Mouse (Mus musculus) lung, adult 2 months (tissue): ENCODE data around the gene Usp3. TPM values are rescaled to one million over a fixed set of nuclear protein-coding genes. Genes with fewer than 3 reads are reported as not detected.

ENCODE experiments used
- DNase-seq: peaks from one replicate; pipeline ENCODE4 v3.0.0; 2022
- H3K4me1 ChIP-seq: fragments of 200-500 bp; 2 replicates; pipeline ENCODE4 v1.6.1; 2011; ENCODE audit warnings: low read length; ENCODE audit not compliant: control insufficient read depth, insufficient read depth
- H3K4me3 ChIP-seq: fragments of 200-500 bp; replicated peaks from 2 replicates; pipeline ENCODE3; 2011; ENCODE audit warnings: low read depth, mild to moderate bottlenecking, control low read depth, low read length; ENCODE audit errors: extremely low read depth
- CTCF ChIP-seq: fragments of 200-500 bp; IDR thresholded peaks from 2 replicates; pipeline ENCODE4 v1.5.1; 2011; ENCODE audit warnings: mild to moderate bottlenecking, low read length, control low read depth; ENCODE audit not compliant: insufficient read depth
- POLR2A ChIP-seq: fragments of 200-500 bp; IDR thresholded peaks from 2 replicates; pipeline ENCODE4 v1.6.1; 2011; ENCODE audit warnings: low read depth, mild to moderate bottlenecking, control low read depth, low read length, borderline replicate concordance; ENCODE audit errors: extremely low read depth
- WGBS: fragments of 180-500 bp; shearing (Covaris S2); methylation state at CpG from one replicate; pipeline ENCODE4 v1.1.7; 2018; 5-methylcytosine and 5-hydroxymethylcytosine counted together
- polyA plus RNA-seq: library from polyadenylated mRNA; depleted of rRNA; stranded (reverse); fragments of >200 nt; gene quantifications from 2 replicates; pipeline ENCODE4 v1.2.3, GENCODE M21; 2012

The Usp3 gene
- polyA plus RNA-seq, 1 experiment = 15.6 TPM

DNA sequence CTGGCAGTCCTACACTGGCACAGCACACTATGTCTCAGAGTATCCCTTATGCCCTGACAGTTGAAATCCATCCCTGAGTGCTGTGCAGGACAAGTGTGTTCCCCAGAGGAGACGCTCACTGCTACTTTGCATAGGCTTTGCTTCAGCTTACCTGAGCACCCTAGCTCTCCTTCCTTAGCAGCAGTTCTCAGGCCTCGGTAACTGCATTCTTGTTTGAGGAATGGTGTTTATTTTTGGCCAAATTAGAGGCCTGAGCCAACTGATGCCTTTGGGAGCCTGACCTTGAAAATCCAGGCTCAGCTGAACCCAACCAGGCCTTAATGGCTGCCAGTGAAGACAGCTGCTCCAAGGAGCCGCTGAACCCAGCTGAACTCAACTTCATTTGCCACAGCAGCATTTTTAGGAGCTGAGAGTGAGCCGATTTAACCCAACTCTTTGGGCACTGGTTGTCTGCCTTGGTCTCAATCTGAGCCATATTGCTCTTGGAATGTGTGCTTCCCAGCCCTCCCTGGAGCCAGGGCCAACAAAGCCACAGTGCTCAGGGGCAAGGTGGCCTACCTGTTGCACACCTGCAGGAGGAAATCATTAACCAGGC lies 79.2 kb downstream of the Usp3 start:
- no peak overlapping the region for H3K4me3 ChIP-seq
- TF ChIP-seq POLR2A (no peak), CTCF (no peak)
- WGBS = 63% methylated on average over 4 of the region's 4 CpGs
- H3K4me1 ChIP-seq = peaks cover 16% of the 10 kb centered on the region; the same call in 1 of the 2 replicates
- DNase-seq = no peak

DNA sequence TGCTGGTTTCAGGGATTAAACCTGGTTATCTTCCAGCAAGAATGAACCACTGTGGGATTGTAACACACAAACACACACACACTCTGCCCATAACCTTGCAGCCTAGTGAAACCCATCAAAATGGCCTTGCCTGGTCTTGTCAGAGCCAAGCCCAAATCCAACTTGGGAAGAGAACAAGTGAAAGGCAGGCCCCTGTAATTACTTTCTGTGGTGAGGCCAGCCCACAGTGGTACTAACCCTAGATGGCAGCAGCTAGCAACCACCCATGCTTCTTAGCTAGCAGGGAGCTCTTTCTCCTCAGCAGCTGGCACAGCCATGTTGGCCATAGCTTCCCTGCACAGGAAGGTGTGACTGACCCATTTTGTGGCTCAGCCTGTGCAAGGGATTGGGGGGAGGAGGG lies 79.8 kb downstream of the Usp3 start:
- H3K4me3 ChIP-seq = no peak overlapping the region
- peaks cover 16% of the 10 kb centered on the region; the same call in 1 of the 2 replicates for H3K4me1 ChIP-seq
- no peak for TF ChIP-seq CTCF
- TF ChIP-seq POLR2A = no peak
- no peak for DNase-seq

DNA sequence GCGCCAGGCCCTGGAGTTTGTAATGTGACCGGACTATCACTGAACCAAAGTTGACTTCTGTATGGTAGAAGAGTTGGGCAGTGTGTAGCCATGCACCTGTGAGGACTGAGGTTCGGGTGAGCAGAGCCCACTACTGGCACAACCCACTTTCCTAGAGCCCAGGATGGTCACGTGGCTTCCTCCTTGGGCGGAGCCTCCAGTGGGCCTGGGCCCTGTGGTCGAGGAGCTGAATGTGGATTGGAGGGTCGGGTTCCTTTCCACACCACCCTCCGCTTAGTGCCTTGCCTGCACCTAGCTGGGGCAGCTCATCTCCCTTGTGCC lies 80.6 kb downstream of the Usp3 start:
- H3K4me3 ChIP-seq = peak overlapping the region; percentile 84
- peak; percentile 81 for DNase-seq
- TF ChIP-seq POLR2A = peak; percentile 85; the same call in 1 of the 2 replicates
- no peak for TF ChIP-seq CTCF
- H3K4me1 ChIP-seq = peaks cover 16% of the 10 kb centered on the region; the same call in 1 of the 2 replicates
- WGBS = 0% methylated on average over 8 of the region's 8 CpGs

DNA sequence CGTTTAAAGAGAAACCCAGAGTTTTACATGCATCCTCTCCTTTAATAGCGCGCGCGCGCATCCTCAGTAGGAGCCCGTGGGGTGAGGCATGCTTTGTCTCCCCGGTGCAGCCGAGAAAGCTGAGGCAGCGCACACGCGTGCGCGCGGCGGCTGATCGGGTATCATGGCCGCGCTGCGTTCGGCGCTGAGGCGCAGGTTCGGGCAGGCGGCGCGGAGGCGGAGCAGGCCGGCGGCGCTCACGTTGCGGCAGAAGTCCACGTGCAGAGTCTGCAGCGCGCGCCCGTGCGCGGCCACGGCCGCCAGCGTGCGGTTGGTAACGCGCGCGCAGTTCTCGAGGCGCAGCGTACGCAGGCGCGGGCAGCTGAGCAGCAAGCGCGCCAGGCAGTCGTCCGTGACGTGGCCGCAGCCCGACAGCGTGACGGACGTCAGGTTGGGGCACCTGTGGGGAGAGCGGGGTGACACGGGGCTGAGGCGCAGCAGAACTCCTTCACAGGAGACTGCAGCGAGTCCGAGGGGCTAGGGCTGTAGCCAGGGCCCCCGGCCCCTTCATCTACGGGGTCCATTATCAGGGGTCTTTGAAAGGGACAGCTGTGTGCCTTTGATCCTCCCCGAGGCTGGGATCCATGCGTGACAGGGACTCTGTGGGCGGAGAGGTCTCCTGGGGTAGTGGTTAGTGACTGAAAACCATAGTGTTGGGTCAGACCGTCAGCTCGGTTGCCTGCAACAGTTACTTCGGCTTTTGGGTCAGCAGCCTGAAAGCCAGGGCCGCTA lies 81.2 kb downstream of the Usp3 start:
- H3K4me3 ChIP-seq = peak overlapping the region; percentile 84
- under 1% methylated on average over 78 of the region's 78 CpGs for WGBS
- TF ChIP-seq CTCF (no peak), POLR2A (peak; percentile 79; the same call in 1 of the 2 replicates)
- H3K4me1 ChIP-seq = peaks cover 16% of the 10 kb centered on the region; the same call in 1 of the 2 replicates
- DNase-seq = peak; percentile 86

DNA sequence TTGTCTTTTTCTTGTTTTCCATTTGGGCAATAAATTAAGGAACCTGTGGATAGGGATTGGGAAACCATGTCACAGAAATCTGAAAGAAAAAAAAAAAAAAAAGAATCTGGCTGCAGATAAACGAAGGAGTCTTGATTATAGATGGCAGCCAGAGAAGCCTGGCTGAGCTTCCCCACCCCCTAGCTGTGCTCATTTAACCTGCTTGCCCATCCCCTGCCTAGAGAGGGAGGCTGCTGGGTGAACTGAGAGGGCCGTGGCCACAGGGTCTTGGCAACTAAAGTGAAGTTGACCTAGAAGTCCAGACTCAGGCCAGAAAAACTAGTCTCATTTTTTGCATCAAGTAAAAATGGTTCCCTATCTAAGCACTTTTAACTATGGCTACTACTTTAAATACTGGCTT lies 82.0 kb downstream of the Usp3 start:
- Histone ChIP-seq H3K4me1 (peaks cover 16% of the 10 kb centered on the region; the same call in 1 of the 2 replicates), H3K4me3 (no peak overlapping the region)
- TF ChIP-seq CTCF = no peak
- 0% methylated on average over 2 of the region's 2 CpGs for WGBS
- DNase-seq = no peak

DNA sequence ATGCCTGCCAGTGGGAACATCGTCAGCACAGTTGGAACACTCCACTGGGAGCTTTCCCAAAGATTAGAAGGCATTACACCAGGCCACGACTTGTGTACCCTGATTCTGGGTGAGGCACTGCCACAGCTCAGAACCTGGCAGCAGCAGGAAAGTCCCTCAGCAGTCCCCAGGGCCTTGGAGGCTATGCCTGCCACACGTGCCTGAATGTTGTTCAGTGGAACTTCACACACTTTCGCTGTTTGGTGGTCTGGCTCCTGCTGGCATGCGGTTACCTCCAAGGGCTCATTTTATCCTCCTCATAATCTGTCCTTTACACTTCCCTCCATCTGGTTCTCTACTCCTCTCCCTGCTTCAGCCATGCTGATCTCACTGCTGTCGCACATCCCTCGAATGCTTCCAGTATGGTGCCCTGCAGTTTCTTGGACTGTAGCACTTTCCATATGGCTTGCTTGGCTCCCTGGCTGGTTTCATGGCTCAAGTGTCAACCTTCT lies 82.5 kb downstream of the Usp3 start:
- 81% methylated on average over 7 of the region's 7 CpGs for WGBS
- TF ChIP-seq CTCF (no peak), POLR2A (no peak)
- DNase-seq = no peak

DNA sequence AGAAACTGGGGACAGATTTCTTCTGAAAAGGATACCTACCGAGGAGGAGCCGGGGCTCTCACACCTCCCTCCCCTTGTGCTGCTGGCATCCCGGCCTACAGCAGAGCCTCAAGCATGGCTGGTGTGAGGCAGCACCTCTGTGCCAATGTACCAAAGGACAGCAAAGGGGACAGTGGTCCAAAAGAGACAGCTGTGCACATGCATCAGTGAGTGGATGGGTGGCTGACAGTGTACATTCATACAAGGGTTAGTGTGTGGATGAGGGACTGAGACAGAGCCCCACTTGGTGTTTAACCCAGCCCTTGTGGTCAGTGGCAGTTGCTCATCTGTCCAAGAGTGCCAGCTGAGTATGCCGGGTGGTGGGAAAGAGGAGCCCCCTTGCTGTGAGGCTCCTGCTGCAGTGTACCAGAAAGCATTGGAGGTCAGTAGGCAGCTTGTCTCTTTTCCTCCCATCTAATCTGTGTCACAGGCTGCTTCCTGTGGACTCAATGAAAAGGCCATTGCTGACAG lies 84.0 kb downstream of the Usp3 start:
- Histone ChIP-seq H3K4me1 (peaks cover 15% of the 10 kb centered on the region; the same call in 1 of the 2 replicates), H3K4me3 (no peak overlapping the region)
- DNase-seq = no peak
- 82% methylated on average over 4 of the region's 4 CpGs for WGBS
- no peak for TF ChIP-seq CTCF
- TF ChIP-seq POLR2A = no peak

More for the DNA sequence above, 82.5 kb downstream of the Usp3 start:
- no peak overlapping the region for H3K4me3 ChIP-seq
- peaks cover 19% of the 10 kb centered on the region; the same call in 1 of the 2 replicates for H3K4me1 ChIP-seq

DNA sequence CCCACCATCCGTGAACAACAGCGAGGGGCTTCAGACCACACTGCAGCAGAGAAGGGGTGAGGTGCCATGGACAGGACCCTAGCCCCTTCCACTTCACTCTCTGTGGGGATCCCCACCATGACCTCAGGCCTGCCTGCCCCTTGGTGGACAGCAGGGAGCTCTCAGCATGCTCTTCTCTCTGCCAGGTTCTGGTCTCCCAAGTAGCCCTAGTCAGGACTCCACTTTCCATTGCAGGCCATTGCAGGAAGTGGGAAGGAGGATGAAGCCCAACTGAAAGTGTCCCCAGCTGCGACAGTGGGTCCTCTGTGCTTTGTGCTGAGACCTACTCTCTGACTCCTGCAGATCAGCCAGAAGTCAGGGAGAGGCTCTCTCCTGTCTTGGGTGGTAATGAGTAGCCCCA lies 85.3 kb downstream of the Usp3 start:
- TF ChIP-seq POLR2A (no peak), CTCF (no peak)
- WGBS = 81% methylated on average over 3 of the region's 3 CpGs
- DNase-seq = no peak
- Histone ChIP-seq H3K4me3 (no peak overlapping the region), H3K4me1 (peaks cover 8% of the 10 kb centered on the region; the same call in 1 of the 2 replicates)

DNA sequence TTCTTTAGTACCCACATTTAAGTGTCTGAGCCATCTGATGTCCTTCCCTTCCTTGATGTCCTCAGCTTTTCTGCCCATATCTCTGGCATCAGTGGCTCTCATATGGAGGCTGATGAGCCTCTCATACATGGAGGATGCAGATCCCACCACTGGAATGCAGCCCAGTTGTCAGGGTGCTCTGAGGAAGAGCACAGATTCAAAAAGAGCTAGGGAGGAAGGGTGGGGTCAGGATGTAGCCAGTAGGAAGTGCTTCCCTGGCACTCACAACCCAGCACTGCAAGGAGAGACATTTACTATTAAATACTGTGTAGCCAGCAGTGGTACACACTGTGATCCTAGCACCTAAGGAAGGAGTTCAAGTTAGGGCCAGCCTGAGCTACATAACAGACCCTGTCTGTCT lies 86.5 kb downstream of the Usp3 start:
- Histone ChIP-seq H3K4me1 (peaks cover 5% of the 10 kb centered on the region; the same call in 1 of the 2 replicates), H3K4me3 (no peak overlapping the region)
- no peak for TF ChIP-seq CTCF
- no peak for DNase-seq

DNA sequence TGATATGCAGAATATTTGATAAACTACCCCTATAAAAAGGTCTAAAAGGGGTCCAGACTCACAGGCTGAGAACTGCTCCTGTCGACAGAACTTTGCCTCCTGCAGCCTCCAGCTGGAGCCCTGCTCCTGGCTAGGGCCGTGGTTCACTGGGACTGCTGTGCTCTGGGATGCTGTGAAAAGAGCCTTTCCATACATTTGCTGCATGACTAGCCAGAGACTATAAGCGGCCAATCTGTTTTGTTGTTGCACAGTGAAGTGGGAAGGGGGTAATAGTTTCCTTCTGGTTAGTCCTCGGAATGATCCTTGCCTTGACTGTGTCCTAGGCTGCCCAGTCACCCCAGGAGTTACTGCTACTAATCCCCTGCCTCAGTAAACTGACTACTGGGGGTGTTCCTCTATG lies 86.9 kb downstream of the Usp3 start:
- Histone ChIP-seq H3K4me3 (no peak overlapping the region), H3K4me1 (peaks cover 5% of the 10 kb centered on the region; the same call in 1 of the 2 replicates)
- WGBS = 80% methylated on average over 4 of the region's 4 CpGs
- TF ChIP-seq POLR2A (no peak), CTCF (no peak)
- DNase-seq = no peak
